Mouse (Mus musculus) embryonic fibroblast, embryonic 13.5 days (primary cell): Measurements from ENCODE around the gene Itga9. TPM values are rescaled to one million over a fixed set of nuclear protein-coding genes. Genes with fewer than 3 reads are reported as not detected.

ENCODE experiments used
- H3K27ac ChIP-seq: 2 replicates; pipeline ENCODE4 v1.5.1; 2012; ENCODE audit warnings: low read length, control low read depth, inconsistent platforms; ENCODE audit not compliant: insufficient read depth
- H3K4me1 ChIP-seq: 2 replicates; pipeline ENCODE4 v1.6.1; 2011; ENCODE audit warnings: low read length; ENCODE audit not compliant: control insufficient read depth, insufficient read depth
- H3K4me3 ChIP-seq: 2 replicates; pipeline ENCODE4 v1.5.1; 2011; ENCODE audit warnings: mild to moderate bottlenecking, control low read depth, low read length; ENCODE audit not compliant: insufficient read depth
- CTCF ChIP-seq: IDR thresholded peaks from 2 replicates; pipeline ENCODE4 v1.5.1; 2011; ENCODE audit warnings: mild to moderate bottlenecking, control low read depth, low read length, moderate library complexity, borderline replicate concordance; ENCODE audit not compliant: insufficient read depth
- POLR2A ChIP-seq: IDR thresholded peaks from 2 replicates; pipeline ENCODE4 v1.6.1; 2011; ENCODE audit warnings: low read depth, mild to moderate bottlenecking, control low read depth, low read length, moderate library complexity
- polyA plus RNA-seq: library from polyadenylated mRNA; stranded (reverse); fragments of >200 nt; gene quantifications from 2 replicates; pipeline ENCODE4 v1.2.4, GENCODE M21; 2011; ENCODE audit warnings: low read depth; ENCODE audit not compliant: missing spikeins, insufficient read length

Gene Itga9
- polyA plus RNA-seq, 1 experiment: 22.9 TPM

DNA sequence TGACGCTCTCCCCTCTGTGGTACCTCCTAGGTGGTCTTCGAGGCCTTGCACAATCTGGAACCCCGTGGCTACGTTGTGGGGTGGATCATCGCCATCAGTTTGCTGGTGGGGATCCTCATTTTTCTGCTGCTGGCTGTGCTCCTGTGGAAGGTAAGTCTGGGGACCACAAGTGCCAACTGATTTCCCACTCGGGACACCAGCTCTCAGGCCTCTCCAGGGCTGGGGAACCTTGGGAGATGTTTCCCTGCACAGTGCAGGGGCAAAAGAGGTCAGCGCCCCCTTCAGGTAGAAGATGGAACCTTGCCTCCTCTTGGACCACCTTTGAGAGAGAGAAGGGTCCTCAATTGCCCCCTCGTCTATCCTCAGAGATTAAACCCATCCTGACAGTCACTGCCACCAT is 281.2 kb downstream of the Itga9 start:
- TF ChIP-seq CTCF (no peak), POLR2A (no peak)
- H3K4me1 ChIP-seq: peaks cover 5% of the 10 kb centered on the region
- no peak overlapping the region for H3K27ac ChIP-seq
- no peak overlapping the region for H3K4me3 ChIP-seq

DNA sequence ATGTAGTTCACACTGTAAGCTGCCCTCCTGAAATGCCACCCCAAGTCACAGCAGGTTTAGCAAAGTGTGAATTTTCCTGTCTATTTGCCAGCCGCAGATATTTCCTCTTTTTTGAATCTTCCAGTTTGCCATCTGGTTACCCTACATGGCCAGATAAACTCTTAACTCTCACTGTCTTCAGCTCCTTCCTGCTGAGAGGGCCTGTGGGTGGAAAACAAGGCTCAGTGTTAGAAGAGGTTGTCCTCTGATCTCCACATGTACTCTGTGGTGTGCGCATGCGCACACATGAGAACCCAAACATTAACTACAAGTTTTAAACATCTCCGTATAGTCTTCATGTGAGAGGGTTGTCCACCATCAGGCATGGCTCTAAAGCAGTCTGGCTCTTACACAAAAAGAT is 283.7 kb downstream of the Itga9 start:
- H3K27ac ChIP-seq: no peak overlapping the region
- no peak overlapping the region for H3K4me3 ChIP-seq
- TF ChIP-seq POLR2A (no peak), CTCF (no peak)

DNA sequence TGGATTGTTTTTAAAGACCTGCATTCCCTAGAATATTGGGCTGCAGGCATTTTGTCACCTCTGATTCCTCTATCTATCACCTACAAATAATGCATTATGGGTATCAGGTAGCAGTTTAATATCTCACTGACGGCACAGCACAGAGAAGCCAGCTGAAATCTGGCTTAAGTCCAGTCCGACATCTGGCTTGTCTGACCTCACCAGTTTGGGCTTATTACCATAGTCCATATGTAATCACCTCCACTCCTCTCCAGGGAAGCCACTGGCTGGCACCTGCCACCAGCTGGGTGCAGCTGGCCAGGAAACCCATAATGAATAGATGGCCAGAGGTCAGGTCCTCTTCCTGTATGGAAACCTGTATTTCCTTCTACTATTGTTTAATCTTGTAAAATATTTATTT is 284.2 kb downstream of the Itga9 start:
- H3K4me3 ChIP-seq: no peak overlapping the region
- no peak overlapping the region for H3K27ac ChIP-seq
- peaks cover 5% of the 10 kb centered on the region for H3K4me1 ChIP-seq
- no peak for TF ChIP-seq CTCF

More for the DNA sequence above, 283.7 kb downstream of the Itga9 start:
- peaks cover 5% of the 10 kb centered on the region for H3K4me1 ChIP-seq

GRCm38 (mm10) chr9:118891068-118891467 is 284.6 kb downstream of the Itga9 start:
- peaks cover 5% of the 10 kb centered on the region for H3K4me1 ChIP-seq
- no peak overlapping the region for H3K4me3 ChIP-seq
- TF ChIP-seq CTCF (no peak), POLR2A (no peak)
- peak overlapping the region; percentile 31; the same call in 1 of the 2 replicates for H3K27ac ChIP-seq

DNA sequence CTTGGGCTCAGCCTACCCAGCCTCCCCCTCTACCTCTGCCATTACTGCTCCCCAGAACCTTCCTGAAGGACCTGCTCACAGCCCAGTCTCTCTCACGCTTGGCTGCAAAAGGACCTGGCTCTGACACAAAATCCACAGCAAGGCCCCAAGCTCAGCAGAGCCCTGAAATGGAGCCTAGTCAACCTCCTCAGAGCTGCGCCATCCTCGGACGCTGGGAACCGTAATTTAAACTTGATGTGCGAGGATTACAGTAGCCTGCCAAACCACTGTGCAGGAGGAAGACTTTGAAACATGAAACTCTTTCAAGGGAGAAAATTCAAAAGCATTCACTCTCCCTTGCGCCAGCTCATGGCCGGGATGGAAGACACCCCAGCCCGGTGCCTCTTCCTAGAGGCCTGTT is 285.1 kb downstream of the Itga9 start:
- peak overlapping the region; percentile 45; the same call in 1 of the 2 replicates for H3K27ac ChIP-seq
- H3K4me3 ChIP-seq: no peak overlapping the region
- TF ChIP-seq POLR2A (no peak), CTCF (no peak)
- H3K4me1 ChIP-seq: peaks cover 5% of the 10 kb centered on the region

DNA sequence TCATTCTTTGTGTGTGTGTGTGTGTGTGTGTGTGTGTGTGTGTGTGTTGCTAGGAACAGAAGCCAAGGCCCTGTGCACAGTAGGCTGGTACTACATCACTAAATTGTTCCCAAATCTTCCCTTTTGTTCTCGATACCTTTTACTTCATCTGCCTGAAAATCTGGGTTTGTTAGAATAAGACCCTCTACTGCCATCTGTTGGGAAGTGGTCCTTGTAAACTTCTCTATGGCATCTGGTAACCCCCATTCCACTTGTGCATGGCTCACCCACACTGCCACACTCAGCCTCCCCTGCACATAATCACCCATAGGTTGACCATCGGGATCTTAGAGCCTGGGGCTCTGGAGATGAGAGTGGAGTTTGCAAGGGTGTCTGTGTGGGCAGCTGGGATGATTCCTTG is 288.6 kb downstream of the Itga9 start:
- no peak overlapping the region for H3K27ac ChIP-seq
- TF ChIP-seq CTCF (no peak), POLR2A (no peak)
- peaks cover 5% of the 10 kb centered on the region for H3K4me1 ChIP-seq
- H3K4me3 ChIP-seq: no peak overlapping the region

DNA sequence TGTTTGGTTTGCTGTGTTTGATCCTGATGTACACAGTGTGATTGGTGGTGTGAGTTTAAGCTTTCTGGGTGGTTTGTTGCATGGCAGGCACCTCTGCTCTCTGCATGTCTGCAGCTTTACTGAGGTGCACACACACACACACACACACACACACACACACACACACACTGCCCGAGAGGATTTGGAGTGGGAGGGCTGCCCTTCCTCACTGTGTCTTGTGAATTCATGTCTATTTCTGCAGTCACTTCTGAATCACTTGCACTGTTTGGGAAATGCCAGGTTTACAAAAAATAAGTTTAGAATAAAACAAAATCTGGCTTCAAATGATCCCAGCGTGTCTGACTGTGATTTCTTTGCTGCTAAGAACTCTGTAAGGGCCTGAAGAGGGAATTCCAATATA is 294.2 kb downstream of the Itga9 start:
- Histone ChIP-seq H3K4me3 (no peak overlapping the region), H3K4me1 (no peaks in the 10 kb centered on the region), H3K27ac (no peak overlapping the region)
- TF ChIP-seq POLR2A (no peak), CTCF (no peak)

GRCm38 (mm10) chr9:118901917-118902316 is 295.4 kb downstream of the Itga9 start:
- Histone ChIP-seq H3K27ac (no peak overlapping the region), H3K4me3 (no peak overlapping the region), H3K4me1 (no peaks in the 10 kb centered on the region)
- TF ChIP-seq CTCF (no peak), POLR2A (no peak)

GRCm38 (mm10) chr9:118907934-118908620 is 301.6 kb downstream of the Itga9 start:
- no peak overlapping the region for H3K27ac ChIP-seq
- TF ChIP-seq CTCF (peak; percentile 68; the same call in 1 of the 2 replicates), POLR2A (no peak)
- H3K4me3 ChIP-seq: no peak overlapping the region
- H3K4me1 ChIP-seq: no peaks in the 10 kb centered on the region

DNA sequence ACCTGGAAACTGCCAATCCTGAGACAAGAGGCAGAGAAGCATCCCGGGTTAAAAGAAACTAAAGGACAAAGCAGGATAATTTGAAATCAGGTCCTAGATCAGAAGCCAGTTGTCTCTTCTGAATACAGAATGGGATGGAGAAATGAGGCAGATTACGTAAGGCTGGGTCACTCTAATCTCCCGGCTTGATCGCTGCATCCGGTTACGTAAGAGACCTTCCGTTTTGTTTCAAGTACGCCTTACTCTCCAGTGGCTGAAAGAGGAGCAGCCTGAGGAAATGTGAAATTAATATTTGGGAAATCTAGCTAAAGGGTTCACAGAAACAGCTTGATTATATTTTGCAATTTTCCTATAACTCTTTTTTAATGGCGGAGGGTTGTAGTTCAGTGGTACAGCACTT is 306.6 kb downstream of the Itga9 start:
- TF ChIP-seq POLR2A (no peak), CTCF (no peak)

More for the DNA sequence above, 306.6 kb downstream of the Itga9 start:
- no peaks in the 10 kb centered on the region for H3K4me1 ChIP-seq
- H3K27ac ChIP-seq: no peak overlapping the region
- H3K4me3 ChIP-seq: no peak overlapping the region
